Mouse (Mus musculus): Measurements from ENCODE around the gene Jdp2. TPM values are rescaled to one million over a fixed set of nuclear protein-coding genes. Genes with fewer than 3 reads are reported as not detected.
A peak's percentile ranks its signal among the peaks of the same experiment; 100 is the strongest.

Gene Jdp2
- polyA plus RNA-seq (2015; fragmentation: Nextera tagmentation; extraction: Ambion mirVana): 0.24 and 0.34 TPM in 2 replicates

DNA sequence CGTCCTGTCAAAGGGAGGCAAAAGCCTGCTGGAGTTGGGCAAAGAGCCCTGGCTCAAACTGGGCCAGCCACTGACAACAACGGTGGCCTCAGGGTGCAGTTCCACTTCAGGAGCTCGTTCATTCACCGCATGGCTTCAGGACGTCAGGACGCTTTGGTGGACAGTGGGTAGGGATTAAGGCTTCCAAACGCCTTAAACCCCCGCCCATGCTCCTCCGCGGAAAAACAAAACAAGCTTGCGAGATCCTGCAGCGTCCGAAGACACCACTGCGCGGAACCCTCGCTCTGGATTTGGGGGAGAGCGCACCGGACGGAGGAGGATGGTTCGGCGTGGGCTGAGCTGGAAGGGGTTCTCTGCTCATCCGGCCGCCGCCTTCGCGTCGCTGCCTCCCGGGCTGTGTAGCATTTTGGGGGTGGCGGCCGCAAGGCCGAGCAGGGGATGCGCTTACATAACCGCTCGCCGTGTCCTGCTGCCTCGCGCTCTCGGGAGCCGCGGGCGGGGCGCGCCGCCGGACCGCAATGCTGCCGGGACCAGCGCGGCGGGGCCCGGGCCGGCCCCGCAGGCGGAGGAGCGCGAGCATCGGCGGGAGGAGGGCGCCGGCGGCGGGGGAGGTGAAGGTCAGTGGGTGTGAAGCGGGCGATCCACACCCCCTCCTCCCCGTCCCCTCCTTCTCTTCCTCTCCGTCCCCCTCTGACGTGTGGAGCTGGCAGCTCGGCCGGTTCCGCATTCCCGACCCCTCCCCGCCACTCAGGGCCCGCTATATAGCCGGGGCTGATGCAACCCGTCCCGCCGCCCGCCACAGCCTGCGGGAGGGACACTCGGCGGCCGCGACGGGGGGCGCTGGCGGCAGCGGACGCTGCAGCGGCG is at the start of gene Jdp2:
TSS of gene Jdp2 (plus strand) at position 417 of the 867 bp plus-strand sequence.
- Histone ChIP-seq H3K4me2 (replicated peaks) (peak within 1 kb of the TSS; percentile 76), H3K36me3 (no peaks in the 10 kb centered on the region), H3K4me1 (replicated peaks) (peaks cover 23% of the 10 kb centered on the region), H3K4me3 (replicated peaks) (peak within 1 kb of the TSS; percentile 76), H3K9ac (replicated peaks) (peak within 1 kb of the TSS; percentile 92), H3K27me3 (peaks cover 6% of the 10 kb centered on the region), H3K27ac (peak within 1 kb of the TSS; percentile 87), H3K9me3 (no peaks in the 10 kb centered on the region)
- peak; percentile 92 for ATAC-seq
- under 1% methylated on average over 52 of the region's 90 CpGs for WGBS

DNA sequence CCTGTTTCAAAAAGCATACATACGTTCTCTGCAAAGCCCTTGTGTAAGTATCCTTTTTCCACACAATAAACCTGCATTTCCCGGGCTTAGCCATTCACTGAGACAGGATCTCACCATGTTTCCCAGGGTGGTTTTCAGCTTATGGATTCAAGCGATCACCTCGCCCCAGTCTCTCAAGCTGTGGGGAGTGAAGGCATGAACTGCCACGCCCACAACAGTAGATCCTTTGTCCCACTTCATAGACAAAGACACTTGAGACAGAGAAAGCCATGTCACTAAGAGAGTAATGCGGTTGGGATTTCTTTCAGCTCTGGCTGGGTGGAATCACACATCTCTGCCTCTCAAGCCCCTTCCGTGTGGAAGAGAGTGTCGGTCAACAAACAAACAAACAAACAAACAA is 49.2 kb upstream of the Jdp2 start:
- Histone ChIP-seq H3K27ac (no peak overlapping the region), H3K4me3 (replicated peaks) (no peak overlapping the region), H3K4me2 (replicated peaks) (no peak overlapping the region), H3K9me3 (no peaks in the 10 kb centered on the region), H3K9ac (replicated peaks) (no peak overlapping the region), H3K36me3 (no peaks in the 10 kb centered on the region), H3K27me3 (no peaks in the 10 kb centered on the region), H3K4me1 (replicated peaks) (no peaks in the 10 kb centered on the region; the same call in 1 of the 2 replicates)
- WGBS: 67% methylated on average over 8 of the region's 8 CpGs
- no peak for ATAC-seq

DNA sequence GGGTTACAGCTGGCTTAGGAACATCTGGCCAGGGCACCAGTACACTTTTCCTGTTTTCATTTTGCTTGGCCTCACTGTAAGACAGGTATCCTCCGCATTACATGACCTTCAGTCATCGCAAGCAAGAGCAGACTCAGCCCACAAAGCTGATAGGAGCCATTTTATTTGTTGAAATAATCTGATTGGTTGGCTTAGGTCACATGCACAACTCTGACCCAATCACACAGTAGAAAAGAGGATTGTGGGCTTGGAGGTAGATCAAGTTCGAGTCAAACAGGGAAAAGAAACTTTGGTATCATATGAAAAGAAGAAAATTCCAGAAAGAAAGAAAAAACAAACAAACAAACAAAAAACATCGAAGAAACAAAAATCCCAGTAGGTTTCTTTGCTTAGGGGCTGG is 48.4 kb upstream of the Jdp2 start:
- no peaks in the 10 kb centered on the region for H3K9me3 ChIP-seq
- H3K27ac ChIP-seq: no peak overlapping the region
- H3K4me2 ChIP-seq (replicated peaks): no peak overlapping the region
- no peak overlapping the region for H3K4me3 ChIP-seq (replicated peaks)
- H3K9ac ChIP-seq (replicated peaks): no peak overlapping the region
- ATAC-seq: no peak
- no peaks in the 10 kb centered on the region for H3K36me3 ChIP-seq
- no peaks in the 10 kb centered on the region; the same call in 1 of the 2 replicates for H3K4me1 ChIP-seq (replicated peaks)
- no peaks in the 10 kb centered on the region for H3K27me3 ChIP-seq
- 92% methylated on average over 4 of the region's 4 CpGs for WGBS

DNA sequence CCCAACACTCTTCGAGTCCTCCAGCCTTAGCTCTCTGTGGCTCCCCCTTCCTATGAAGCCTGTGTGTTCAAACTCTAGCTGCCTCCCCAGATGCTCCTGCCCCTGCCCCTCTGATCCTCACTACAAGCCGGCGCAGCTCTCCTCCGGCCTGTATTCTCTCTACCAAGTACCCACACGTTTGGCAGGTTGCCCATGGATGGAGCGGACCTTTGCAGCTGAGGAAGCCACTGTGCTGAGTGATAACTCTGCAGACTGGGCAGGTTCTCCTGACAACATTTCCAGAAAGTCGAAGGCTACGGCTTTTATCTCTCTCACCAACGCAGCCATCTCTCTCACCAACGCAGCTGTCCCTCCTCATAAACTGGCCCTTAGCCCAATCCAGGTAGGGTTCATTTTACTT is 39.5 kb upstream of the Jdp2 start:
- ATAC-seq: no peak
- H3K27ac ChIP-seq: no peak overlapping the region
- no peaks in the 10 kb centered on the region for H3K9me3 ChIP-seq
- H3K4me1 ChIP-seq (replicated peaks): no peaks in the 10 kb centered on the region
- no peaks in the 10 kb centered on the region for H3K27me3 ChIP-seq
- H3K4me2 ChIP-seq (replicated peaks): no peak overlapping the region
- H3K36me3 ChIP-seq: no peaks in the 10 kb centered on the region
- H3K4me3 ChIP-seq (replicated peaks): no peak overlapping the region
- WGBS: 91% methylated on average over 10 of the region's 10 CpGs
- H3K9ac ChIP-seq (replicated peaks): no peak overlapping the region

DNA sequence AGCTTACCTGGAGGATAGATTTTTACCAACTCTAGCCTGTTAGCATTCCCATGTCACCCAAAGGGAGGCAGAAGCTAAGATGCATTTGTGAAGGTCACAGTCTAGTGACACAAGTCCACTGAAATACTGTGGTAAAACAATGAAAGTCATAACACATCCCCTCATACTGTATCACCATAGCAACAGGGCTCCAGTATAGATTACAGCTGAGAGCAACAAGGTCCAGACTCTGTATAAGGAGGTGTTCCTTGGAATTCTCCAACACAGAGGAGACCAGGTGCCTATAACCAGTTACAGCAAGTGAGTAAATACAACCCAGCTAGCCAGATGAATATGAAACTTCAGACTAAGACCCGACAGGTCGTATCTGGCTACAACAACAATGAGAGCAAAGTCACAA is 33.4 kb upstream of the Jdp2 start:
- WGBS: 93% methylated on average over 2 of the region's 2 CpGs
- ATAC-seq: 0 out of 2 replicates have a peak, but pooled peaks have one; percentile 55
- Histone ChIP-seq H3K36me3 (no peaks in the 10 kb centered on the region), H3K4me2 (replicated peaks) (no peak overlapping the region), H3K4me1 (replicated peaks) (no peaks in the 10 kb centered on the region), H3K9ac (replicated peaks) (no peak overlapping the region), H3K27me3 (no peaks in the 10 kb centered on the region), H3K27ac (no peak overlapping the region), H3K9me3 (no peaks in the 10 kb centered on the region), H3K4me3 (replicated peaks) (no peak overlapping the region)

DNA sequence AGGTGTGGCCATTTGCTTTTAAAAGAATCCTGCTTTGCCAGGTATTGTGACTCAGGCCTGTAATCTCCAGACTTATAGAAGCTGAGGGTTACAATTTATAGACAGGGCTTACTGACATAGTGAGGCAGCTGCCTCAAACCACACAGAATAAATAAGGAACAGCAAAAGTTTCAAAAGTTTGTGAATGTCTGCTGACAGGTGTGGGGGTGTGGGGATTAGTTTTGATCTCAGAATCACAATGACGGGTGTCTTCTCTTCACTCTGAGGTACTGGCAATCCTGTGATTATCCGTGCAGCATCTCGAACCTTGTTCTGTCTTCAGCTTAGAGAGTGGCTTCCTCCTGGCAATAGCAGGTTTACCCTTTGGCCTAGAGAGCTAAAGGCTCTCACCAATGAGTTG is 30.5 kb upstream of the Jdp2 start:
- Histone ChIP-seq H3K36me3 (no peaks in the 10 kb centered on the region), H3K9ac (replicated peaks) (no peak overlapping the region), H3K4me2 (replicated peaks) (no peak overlapping the region), H3K4me3 (replicated peaks) (no peak overlapping the region), H3K27ac (no peak overlapping the region), H3K27me3 (no peaks in the 10 kb centered on the region), H3K9me3 (no peaks in the 10 kb centered on the region), H3K4me1 (replicated peaks) (peaks cover 17% of the 10 kb centered on the region)
- WGBS: 86% methylated on average over 3 of the region's 3 CpGs
- ATAC-seq: no peak

DNA sequence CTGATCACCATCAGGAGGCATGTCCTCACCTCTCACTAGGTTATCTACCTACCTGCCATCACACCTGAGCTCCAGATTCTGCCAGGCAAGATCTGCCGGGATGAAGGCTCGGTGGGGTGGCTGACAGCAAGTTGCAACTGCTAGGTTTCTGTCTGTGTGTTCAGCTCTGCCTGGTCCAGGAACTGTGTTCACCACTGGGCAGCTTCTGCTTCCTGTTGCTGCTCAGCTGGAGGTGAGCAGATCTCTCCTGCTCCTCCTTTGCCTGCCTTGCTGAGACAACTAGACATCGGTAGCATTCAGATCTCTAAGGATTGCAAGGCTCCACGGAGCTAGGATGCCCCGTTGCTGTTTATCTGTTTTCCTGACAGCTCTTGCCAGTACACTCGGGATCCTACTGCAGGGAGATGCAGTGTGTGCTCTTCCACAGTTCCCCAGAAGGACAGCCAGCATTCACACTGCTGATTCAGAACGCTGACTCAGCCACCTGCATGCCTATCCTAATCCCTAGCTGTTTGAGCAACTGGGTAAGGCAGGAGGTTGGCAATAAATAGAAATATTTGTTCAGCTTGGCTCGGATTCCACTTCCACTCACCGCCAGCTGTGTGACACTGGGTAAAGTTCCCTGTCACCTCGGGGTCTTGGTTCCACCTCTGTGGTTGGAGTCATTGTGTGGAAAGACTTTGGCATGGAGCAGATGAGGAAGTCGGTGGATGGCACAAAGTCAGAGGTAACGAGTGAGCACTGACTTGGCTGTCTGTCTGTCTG is 29.3 kb upstream of the Jdp2 start:
- ATAC-seq: no peak
- Histone ChIP-seq H3K9ac (replicated peaks) (no peak overlapping the region), H3K27ac (no peak overlapping the region), H3K4me1 (replicated peaks) (peaks cover 17% of the 10 kb centered on the region), H3K4me3 (replicated peaks) (no peak overlapping the region), H3K27me3 (no peaks in the 10 kb centered on the region), H3K36me3 (no peaks in the 10 kb centered on the region), H3K4me2 (replicated peaks) (no peak overlapping the region), H3K9me3 (no peaks in the 10 kb centered on the region)
- 78% methylated on average over 12 of the region's 12 CpGs for WGBS

DNA sequence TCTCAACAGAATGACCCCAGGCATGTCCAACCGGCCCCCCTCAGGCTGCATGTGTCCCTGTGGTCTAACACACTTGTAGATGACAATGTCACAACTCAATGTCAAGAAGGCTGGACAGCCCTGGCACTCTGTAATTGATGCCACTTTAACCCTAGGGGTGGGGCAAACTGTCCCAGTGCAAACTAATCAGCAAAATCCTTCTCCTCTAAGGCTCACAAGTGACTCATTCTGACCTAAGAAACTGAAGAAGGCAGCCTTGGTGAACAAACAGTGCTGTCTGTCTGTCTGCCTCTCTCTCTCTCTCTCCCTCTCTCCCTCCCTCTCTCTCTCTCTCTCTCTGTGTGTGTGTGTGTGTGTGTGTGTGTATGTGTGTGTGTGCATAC is 28.7 kb upstream of the Jdp2 start:
- WGBS: 78% methylated on average over 1 of the region's 1 CpGs
- H3K4me3 ChIP-seq (replicated peaks): no peak overlapping the region
- no peak overlapping the region for H3K27ac ChIP-seq
- ATAC-seq: no peak
- H3K36me3 ChIP-seq: no peaks in the 10 kb centered on the region
- peaks cover 17% of the 10 kb centered on the region for H3K4me1 ChIP-seq (replicated peaks)
- H3K9me3 ChIP-seq: no peaks in the 10 kb centered on the region
- no peak overlapping the region for H3K4me2 ChIP-seq (replicated peaks)
- H3K27me3 ChIP-seq: no peaks in the 10 kb centered on the region
- H3K9ac ChIP-seq (replicated peaks): no peak overlapping the region

DNA sequence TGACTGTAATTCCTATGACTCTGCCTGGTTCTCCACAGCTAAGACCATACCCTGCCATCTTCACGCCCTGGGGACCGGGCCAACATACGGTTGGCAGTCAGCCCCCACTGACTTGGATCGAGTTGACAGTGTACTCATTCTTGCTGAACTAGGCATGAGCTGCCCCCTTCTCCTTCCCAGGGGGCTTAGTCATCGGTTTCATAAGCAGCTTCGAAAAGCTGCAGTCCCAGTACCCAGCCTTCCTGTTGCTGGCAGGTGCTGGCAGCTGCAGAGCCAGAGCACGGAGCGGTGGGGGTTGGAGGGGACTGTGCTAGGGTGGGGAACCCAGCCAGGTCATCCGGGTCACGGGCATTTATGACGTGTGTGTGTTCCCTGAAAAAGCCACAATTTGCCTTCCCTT is 27.5 kb upstream of the Jdp2 start:
- no peak overlapping the region for H3K9ac ChIP-seq (replicated peaks)
- ATAC-seq: no peak
- H3K27me3 ChIP-seq: no peaks in the 10 kb centered on the region
- H3K4me2 ChIP-seq (replicated peaks): no peak overlapping the region
- no peak overlapping the region for H3K4me3 ChIP-seq (replicated peaks)
- H3K27ac ChIP-seq: no peak overlapping the region
- H3K4me1 ChIP-seq (replicated peaks): peaks cover 17% of the 10 kb centered on the region
- 76% methylated on average over 11 of the region's 11 CpGs for WGBS
- H3K36me3 ChIP-seq: no peaks in the 10 kb centered on the region
- H3K9me3 ChIP-seq: no peaks in the 10 kb centered on the region

DNA sequence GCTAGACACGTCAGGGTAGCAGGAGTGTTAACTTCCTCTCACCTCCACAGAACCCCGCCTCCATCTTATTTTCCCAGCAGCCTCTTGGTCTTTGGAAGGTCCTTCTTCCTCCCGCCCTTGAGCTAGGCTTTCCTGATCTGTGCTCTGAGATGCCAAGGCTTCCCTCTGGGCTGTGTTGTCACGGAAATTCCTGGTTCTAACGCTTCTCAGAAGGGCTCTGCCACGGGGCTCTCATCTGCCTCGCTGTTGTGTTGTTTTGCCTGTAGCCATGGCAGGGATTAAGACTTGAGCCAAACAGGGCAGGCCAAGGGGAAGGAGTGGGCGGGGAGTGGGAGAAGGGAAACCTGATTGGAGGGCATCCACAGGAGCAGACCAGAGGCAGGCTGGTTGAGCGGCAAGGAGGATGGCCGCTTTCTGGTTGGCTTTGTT is 26.8 kb upstream of the Jdp2 start:
- Histone ChIP-seq H3K4me2 (replicated peaks) (peak overlapping the region; percentile 41), H3K4me1 (replicated peaks) (peaks cover 17% of the 10 kb centered on the region), H3K9me3 (no peaks in the 10 kb centered on the region), H3K27me3 (no peaks in the 10 kb centered on the region), H3K36me3 (no peaks in the 10 kb centered on the region), H3K9ac (replicated peaks) (no peak overlapping the region), H3K4me3 (replicated peaks) (no peak overlapping the region; the same call in 1 of the 2 replicates), H3K27ac (peak overlapping the region; percentile 49)
- 19% methylated on average over 10 of the region's 10 CpGs for WGBS
- ATAC-seq: peak; percentile 94

DNA sequence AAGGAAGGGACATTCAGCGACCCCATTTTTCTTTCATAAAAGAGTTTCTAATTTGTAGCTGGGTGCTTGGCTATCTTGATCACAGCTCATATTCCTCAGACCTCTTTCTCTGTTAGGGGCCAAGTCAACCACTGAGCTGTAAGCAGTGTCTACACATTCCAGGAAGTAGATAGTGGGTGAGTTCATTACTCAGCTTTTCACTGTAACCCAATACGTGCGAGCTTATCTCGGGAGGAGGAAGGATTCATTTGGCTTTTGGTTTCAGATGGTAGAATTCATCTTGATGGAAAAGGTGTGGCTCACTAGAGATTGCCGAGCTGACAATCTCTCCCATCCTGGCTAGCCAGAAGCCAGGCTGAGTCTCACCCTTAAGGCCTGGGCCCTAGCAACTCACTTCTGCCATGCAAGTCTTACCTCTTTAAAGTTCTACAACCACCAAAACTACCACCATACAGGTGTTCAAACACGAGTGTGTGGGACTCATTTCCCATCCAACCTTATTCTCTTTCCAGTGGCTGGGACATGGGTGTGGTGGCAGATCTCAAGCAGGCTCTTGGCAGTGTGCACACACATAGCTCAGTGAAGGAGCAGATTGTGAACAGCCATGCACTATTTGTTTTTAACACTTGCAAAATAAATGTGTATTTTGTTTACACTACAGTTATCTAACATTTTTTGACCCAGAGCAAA is 23.9 kb upstream of the Jdp2 start:
- 87% methylated on average over 6 of the region's 6 CpGs for WGBS

DNA sequence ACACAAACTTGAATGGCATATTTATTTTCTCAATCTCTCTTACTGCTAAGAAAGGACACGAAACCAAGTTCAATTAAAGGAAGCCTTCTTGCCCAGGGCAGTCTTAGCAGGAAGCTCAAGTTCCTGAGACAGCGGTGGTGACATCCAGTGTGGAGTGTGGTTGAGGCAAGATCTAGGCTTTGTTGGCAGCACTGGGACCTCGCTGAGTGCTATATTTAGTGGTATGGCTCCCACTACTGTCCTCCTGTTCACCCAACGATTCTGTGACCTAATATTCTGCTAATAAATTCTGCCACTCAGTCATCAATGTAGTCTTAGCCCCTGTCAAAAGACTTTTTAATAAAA is 23.4 kb upstream of the Jdp2 start:
- WGBS: 84% methylated on average over 4 of the region's 4 CpGs
- Histone ChIP-seq H3K36me3 (no peaks in the 10 kb centered on the region), H3K4me1 (replicated peaks) (peaks cover 17% of the 10 kb centered on the region), H3K9me3 (no peaks in the 10 kb centered on the region), H3K9ac (replicated peaks) (no peak overlapping the region), H3K4me3 (replicated peaks) (no peak overlapping the region), H3K4me2 (replicated peaks) (no peak overlapping the region), H3K27me3 (no peaks in the 10 kb centered on the region), H3K27ac (no peak overlapping the region)
- no peak for ATAC-seq

More for the DNA sequence above, 23.9 kb upstream of the Jdp2 start:
- Histone ChIP-seq H3K9ac (replicated peaks) (no peak overlapping the region), H3K27ac (no peak overlapping the region), H3K4me2 (replicated peaks) (no peak overlapping the region), H3K36me3 (no peaks in the 10 kb centered on the region), H3K4me3 (replicated peaks) (no peak overlapping the region), H3K4me1 (replicated peaks) (peaks cover 17% of the 10 kb centered on the region), H3K9me3 (no peaks in the 10 kb centered on the region), H3K27me3 (no peaks in the 10 kb centered on the region)
- ATAC-seq: no peak

All from midbrain, embryonic 13.5 days (tissue).